Mouse (Mus musculus): ENCODE measurements around the gene Treml4. TPM values are rescaled to one million over a fixed set of nuclear protein-coding genes. Genes with fewer than 3 reads are reported as not detected.

Gene Treml4
- polyA plus RNA-seq, 1 experiment = not detected

- Histone ChIP-seq H3K36me3 (ENCODE audit: control insufficient read depth, insufficient read depth) (no peaks in the 10 kb centered on the region), H3K4me3 (no peak overlapping the region), H3K4me2 (ENCODE audit: low read depth) (no peak overlapping the region), H3K27me3 (ENCODE audit: control insufficient read depth, insufficient read depth, insufficient read length) (no peaks in the 10 kb centered on the region), H3K79me2 (ENCODE audit: control insufficient read depth, insufficient read depth) (no peaks in the 10 kb centered on the region), H3ac (ENCODE audit: control insufficient read depth, insufficient read length) (no peak overlapping the region)
- TF ChIP-seq POLR2A (IDR thresholded peaks at IDR 0.05; ENCODE audit: insufficient read length, low read depth) (no peak), E2F4 (IDR thresholded peaks at IDR 0.05; ENCODE audit: insufficient read depth) (no peak), TCF3 (IDR thresholded peaks at IDR 0.05; ENCODE audit: insufficient read length, low read depth) (no peak), CEBPB (IDR thresholded peaks at IDR 0.05; ENCODE audit: insufficient read depth, poor library complexity, severe bottlenecking) (no peak), MAX (IDR thresholded peaks at IDR 0.05; ENCODE audit: low read depth) (no peak), SRF (IDR thresholded peaks at IDR 0.05; ENCODE audit: control insufficient read depth, insufficient read length, low read depth) (no peak), TCF12 (IDR thresholded peaks at IDR 0.05; ENCODE audit: insufficient read depth, poor library complexity, severe bottlenecking) (no peak), MYOD1 (IDR thresholded peaks at IDR 0.05; ENCODE audit: control insufficient read depth in 1 of 3, insufficient read length in 2 of 3, low read depth in 2 of 3) (no peak), USF1 (IDR thresholded peaks at IDR 0.05; ENCODE audit: low read depth) (no peak), POLR2AphosphoS2 (IDR thresholded peaks at IDR 0.05; ENCODE audit: insufficient read length, low read depth) (no peak), REST (IDR thresholded peaks at IDR 0.05; ENCODE audit: insufficient read depth, insufficient read length) (no peak), MYOG (IDR thresholded peaks at IDR 0.05; ENCODE audit: control insufficient read depth in 1 of 3, insufficient read depth in 1 of 3, insufficient read length in 2 of 3, low read depth in 2 of 3) (no peak)
Measured at GRCm38 (mm10) chr17:48272158-48272557, 8.1 kb downstream of the Treml4 start.

DNA sequence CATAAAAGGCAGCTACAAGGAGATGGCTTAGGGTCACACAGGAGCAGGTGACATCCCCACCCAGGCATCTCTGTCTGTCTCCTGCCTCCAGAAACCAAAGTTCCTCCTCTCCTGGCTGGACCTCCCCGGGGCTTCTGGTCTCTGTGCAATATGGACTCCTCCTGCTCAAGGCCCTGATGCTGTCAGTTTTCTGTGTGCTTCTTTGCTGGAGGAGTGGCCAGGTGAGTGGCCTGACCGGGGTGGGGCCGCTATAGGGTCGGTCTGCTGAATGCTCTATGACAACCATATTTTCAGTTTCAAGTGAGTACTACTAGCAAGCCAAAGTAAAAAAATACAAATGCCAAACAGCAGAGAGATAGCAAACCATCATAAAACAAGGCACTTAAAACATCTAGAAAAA lies 8.5 kb downstream of the Treml4 start:
- Histone ChIP-seq H3ac (ENCODE audit: control insufficient read depth, insufficient read length) (no peak overlapping the region), H3K79me2 (ENCODE audit: control insufficient read depth, insufficient read depth) (no peaks in the 10 kb centered on the region), H3K4me2 (ENCODE audit: low read depth) (no peak overlapping the region), H3K4me3 (no peak overlapping the region), H3K27me3 (ENCODE audit: control insufficient read depth, insufficient read depth, insufficient read length) (no peaks in the 10 kb centered on the region), H3K36me3 (ENCODE audit: control insufficient read depth, insufficient read depth) (no peaks in the 10 kb centered on the region)
- TF ChIP-seq MAX (IDR thresholded peaks at IDR 0.05; ENCODE audit: low read depth) (no peak), POLR2AphosphoS2 (IDR thresholded peaks at IDR 0.05; ENCODE audit: insufficient read length, low read depth) (no peak), POLR2A (IDR thresholded peaks at IDR 0.05; ENCODE audit: insufficient read length, low read depth) (no peak), REST (IDR thresholded peaks at IDR 0.05; ENCODE audit: insufficient read depth, insufficient read length) (no peak)

- H3K27me3 ChIP-seq (ENCODE audit: control insufficient read depth, insufficient read depth, insufficient read length) = no peaks in the 10 kb centered on the region
- TF ChIP-seq CEBPB (IDR thresholded peaks at IDR 0.05; ENCODE audit: insufficient read depth, poor library complexity, severe bottlenecking) (no peak), REST (IDR thresholded peaks at IDR 0.05; ENCODE audit: insufficient read depth, insufficient read length) (no peak), TCF12 (IDR thresholded peaks at IDR 0.05; ENCODE audit: insufficient read depth, poor library complexity, severe bottlenecking) (no peak), E2F4 (IDR thresholded peaks at IDR 0.05; ENCODE audit: insufficient read depth) (no peak), POLR2A (IDR thresholded peaks at IDR 0.05; ENCODE audit: insufficient read length, low read depth) (no peak), MYOG (IDR thresholded peaks at IDR 0.05; ENCODE audit: control insufficient read depth in 1 of 3, insufficient read depth in 1 of 3, insufficient read length in 2 of 3, low read depth in 2 of 3) (no peak), SRF (IDR thresholded peaks at IDR 0.05; ENCODE audit: control insufficient read depth, insufficient read length, low read depth) (no peak), MAX (IDR thresholded peaks at IDR 0.05; ENCODE audit: low read depth) (no peak), MYOD1 (IDR thresholded peaks at IDR 0.05; ENCODE audit: control insufficient read depth in 1 of 3, insufficient read length in 2 of 3, low read depth in 2 of 3) (no peak), USF1 (IDR thresholded peaks at IDR 0.05; ENCODE audit: low read depth) (no peak), TCF3 (IDR thresholded peaks at IDR 0.05; ENCODE audit: insufficient read length, low read depth) (no peak), POLR2AphosphoS2 (IDR thresholded peaks at IDR 0.05; ENCODE audit: insufficient read length, low read depth) (no peak)
- H3K4me2 ChIP-seq (ENCODE audit: low read depth) = no peak overlapping the region
- H3ac ChIP-seq (ENCODE audit: control insufficient read depth, insufficient read length) = no peak overlapping the region
- H3K36me3 ChIP-seq (ENCODE audit: control insufficient read depth, insufficient read depth) = no peaks in the 10 kb centered on the region
- no peak overlapping the region for H3K4me3 ChIP-seq
- no peaks in the 10 kb centered on the region for H3K79me2 ChIP-seq (ENCODE audit: control insufficient read depth, insufficient read depth)
Measured at GRCm38 (mm10) chr17:48274098-48274497, 10.0 kb downstream of the Treml4 start.

- H3K27me3 ChIP-seq (ENCODE audit: control insufficient read depth, insufficient read depth, insufficient read length) = no peaks in the 10 kb centered on the region
- no peak overlapping the region for H3K4me3 ChIP-seq
- no peaks in the 10 kb centered on the region for H3K79me2 ChIP-seq (ENCODE audit: control insufficient read depth, insufficient read depth)
- no peaks in the 10 kb centered on the region for H3K36me3 ChIP-seq (ENCODE audit: control insufficient read depth, insufficient read depth)
- TF ChIP-seq SRF (IDR thresholded peaks at IDR 0.05; ENCODE audit: control insufficient read depth, insufficient read length, low read depth) (no peak), MYOG (IDR thresholded peaks at IDR 0.05; ENCODE audit: control insufficient read depth in 1 of 3, insufficient read depth in 1 of 3, insufficient read length in 2 of 3, low read depth in 2 of 3) (no peak), TCF3 (IDR thresholded peaks at IDR 0.05; ENCODE audit: insufficient read length, low read depth) (no peak), CEBPB (IDR thresholded peaks at IDR 0.05; ENCODE audit: insufficient read depth, poor library complexity, severe bottlenecking) (peak; percentile 66), MAX (IDR thresholded peaks at IDR 0.05; ENCODE audit: low read depth) (no peak), POLR2AphosphoS2 (IDR thresholded peaks at IDR 0.05; ENCODE audit: insufficient read length, low read depth) (no peak)
- no peak overlapping the region for H3ac ChIP-seq (ENCODE audit: control insufficient read depth, insufficient read length)
- no peak overlapping the region for H3K4me2 ChIP-seq (ENCODE audit: low read depth)
Measured at GRCm38 (mm10) chr17:48274885-48275284, 10.8 kb downstream of the Treml4 start.

DNA sequence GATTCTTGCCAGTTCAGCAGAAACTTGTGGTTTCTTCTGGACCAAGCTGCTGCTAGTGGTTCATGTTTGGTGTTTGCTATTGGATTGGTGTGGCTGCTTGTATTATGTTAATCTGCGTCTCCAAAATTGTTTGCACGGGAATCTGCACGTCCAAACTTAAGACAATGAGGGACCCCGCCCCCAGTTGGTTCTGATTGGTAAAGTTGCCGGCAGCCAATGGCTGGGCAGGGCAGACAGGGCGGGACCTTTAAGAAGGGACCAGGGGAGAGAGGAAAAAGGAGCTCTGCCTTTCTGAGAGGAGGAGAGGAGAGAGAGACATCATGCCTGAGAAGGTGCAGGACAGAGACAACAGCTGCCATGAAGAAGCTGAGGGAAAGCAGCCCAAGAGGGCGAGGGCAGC lies 11.6 kb downstream of the Treml4 start:
- no peak overlapping the region for H3ac ChIP-seq (ENCODE audit: control insufficient read depth, insufficient read length)
- no peak overlapping the region for H3K4me2 ChIP-seq (ENCODE audit: low read depth)
- no peaks in the 10 kb centered on the region for H3K79me2 ChIP-seq (ENCODE audit: control insufficient read depth, insufficient read depth)
- no peak overlapping the region for H3K4me3 ChIP-seq
- H3K27me3 ChIP-seq (ENCODE audit: control insufficient read depth, insufficient read depth, insufficient read length) = no peaks in the 10 kb centered on the region
- no peaks in the 10 kb centered on the region for H3K36me3 ChIP-seq (ENCODE audit: control insufficient read depth, insufficient read depth)
- no peak for TF ChIP-seq REST (IDR thresholded peaks at IDR 0.05; ENCODE audit: insufficient read depth, insufficient read length)
- no peak for TF ChIP-seq USF1 (IDR thresholded peaks at IDR 0.05; ENCODE audit: low read depth)
- no peak for TF ChIP-seq SRF (IDR thresholded peaks at IDR 0.05; ENCODE audit: control insufficient read depth, insufficient read length, low read depth)
- no peak for TF ChIP-seq MAX (IDR thresholded peaks at IDR 0.05; ENCODE audit: low read depth)
